In genomic region chr11:103028176-103028891, GRCm38 (mm10) we compare ENCODE assay signal across 8 mouse cellular contexts. TPM values are rescaled to one million over a fixed set of nuclear protein-coding genes. Genes with fewer than 3 reads are reported as not detected.
DNase-seq lines count a peak whose midpoint lies in the region; ATAC-seq and TF ChIP-seq lines count a peak whose summit lies in the region.

Gene Nmt1, plus strand, starts transcription at chr11:103028190.
Gene Dcakd, minus strand, starts transcription at chr11:103028333.

- TF ChIP-seq POLR2A in bone marrow, adult 2 months (IDR thresholded peaks at IDR 0.05; ENCODE audit: borderline replicate concordance, control insufficient read depth, low read depth, low read length): peak; percentile 76; the same call in 1 of the 2 replicates
- TF ChIP-seq POLR2A in limb, embryonic 14.5 days (IDR thresholded peaks at IDR 0.05; ENCODE audit: borderline replicate concordance, extremely low read depth, insufficient read depth, insufficient read length): peak; percentile 65; the same call in 1 of the 2 replicates

- H3K4me2 ChIP-seq in embryonic facial prominence, embryonic 15.5 days (replicated peaks): peak within 1 kb of the TSS; percentile 59
- peak within 1 kb of the TSS; percentile 74 for H3K4me2 ChIP-seq in limb, embryonic 14.5 days (replicated peaks; ENCODE audit: low read depth, low read length, severe bottlenecking)
- H3K4me2 ChIP-seq in midbrain, postnatal 0 days (ENCODE audit: low read depth, low read length, poor library complexity, severe bottlenecking): peak within 1 kb of the TSS; percentile 58

- WGBS in bone marrow, adult 2 months: under 1% methylated on average over 36 of the region's 36 CpGs
- 0% methylated on average over 36 of the region's 36 CpGs for WGBS in embryonic facial prominence, embryonic 15.5 days
- WGBS in limb, embryonic 14.5 days: under 1% methylated on average over 36 of the region's 36 CpGs
- WGBS in midbrain, postnatal 0 days: under 1% methylated on average over 36 of the region's 36 CpGs

- peaks cover 2% of the 10 kb centered on the region; the same call in 1 of the 2 replicates for H3K4me1 ChIP-seq in bone marrow, adult 2 months (ENCODE audit: control insufficient read depth, insufficient read depth, low read length)
- H3K4me1 ChIP-seq in embryonic facial prominence, embryonic 15.5 days: peaks cover 42% of the 10 kb centered on the region
- H3K4me1 ChIP-seq in limb, embryonic 14.5 days (ENCODE audit: control insufficient read depth, insufficient read depth, low read length): peaks cover 12% of the 10 kb centered on the region
- H3K4me1 ChIP-seq in midbrain, postnatal 0 days (ENCODE audit: insufficient read depth, low read length): peaks cover 12% of the 10 kb centered on the region; the same call in 1 of the 2 replicates

- no peaks in the 10 kb centered on the region for H3K9me3 ChIP-seq in embryonic facial prominence, embryonic 15.5 days (replicated peaks)
- H3K9me3 ChIP-seq in limb, embryonic 14.5 days (ENCODE audit: control insufficient read depth, low read length): no peaks in the 10 kb centered on the region
- no peaks in the 10 kb centered on the region for H3K9me3 ChIP-seq in midbrain, postnatal 0 days (ENCODE audit: low read length)

- peak; percentile 99 for ATAC-seq in embryonic facial prominence, embryonic 15.5 days (ENCODE audit: insufficient number of reproducible peaks, low FRiP score, low TSS enrichment, low read depth)
- peak; percentile 98 for ATAC-seq in limb, embryonic 14.5 days (ENCODE audit: low FRiP score, low read depth)
- peak; percentile 99 for ATAC-seq in midbrain, postnatal 0 days (ENCODE audit: low FRiP score)

- H3K4me3 ChIP-seq in bone marrow, adult 2 months (replicated peaks; ENCODE audit: control insufficient read depth, low read depth, low read length): peak within 1 kb of the TSS; percentile 86
- H3K4me3 ChIP-seq in embryonic facial prominence, embryonic 15.5 days (replicated peaks): peak within 1 kb of the TSS; percentile 75
- H3K4me3 ChIP-seq in limb, embryonic 14.5 days (replicated peaks; ENCODE audit: low read length): peak within 1 kb of the TSS; percentile 77
- peak within 1 kb of the TSS; percentile 66 for H3K4me3 ChIP-seq in midbrain, postnatal 0 days (ENCODE audit: low read depth, low read length)

- DNase-seq in 416B (ENCODE audit: low read depth): peak; percentile 99
- DNase-seq in heart, adult 8-10 months (ENCODE audit: low spot score): peak; percentile 99
- DNase-seq in kidney, adult 9 months: peak; percentile 99
- peak; percentile 98 for DNase-seq in limb, embryonic 14.5 days (ENCODE audit: low spot score)
- peak; percentile 99 for DNase-seq in midbrain, postnatal 0 days (ENCODE audit: low spot score)
- peak; percentile 77 to 86 for DNase-seq in spleen, postnatal 14 days (ENCODE audit: low spot score in 2 of 2)

- no peaks in the 10 kb centered on the region for H3K27me3 ChIP-seq in embryonic facial prominence, embryonic 15.5 days
- H3K27me3 ChIP-seq in limb, embryonic 14.5 days (ENCODE audit: control insufficient read depth, insufficient read depth, low read length): no peaks in the 10 kb centered on the region
- no peaks in the 10 kb centered on the region for H3K27me3 ChIP-seq in midbrain, postnatal 0 days (ENCODE audit: insufficient read depth, low read length)

- TF ChIP-seq CTCF in bone marrow, adult 2 months (IDR thresholded peaks at IDR 0.05; ENCODE audit: control insufficient read depth, insufficient read depth, low read length): no peak
- peak; percentile 10; the same call in 1 of the 2 replicates for TF ChIP-seq CTCF in midbrain, postnatal 0 days (IDR thresholded peaks at IDR 0.05)

- peak within 1 kb of the TSS; percentile 62 for H3K9ac ChIP-seq in embryonic facial prominence, embryonic 15.5 days
- H3K9ac ChIP-seq in limb, embryonic 14.5 days (ENCODE audit: low read depth, low read length, severe bottlenecking): peak within 1 kb of the TSS; percentile 72
- peak within 1 kb of the TSS; percentile 73 for H3K9ac ChIP-seq in midbrain, postnatal 0 days (replicated peaks; ENCODE audit: low read length, poor library complexity, severe bottlenecking)

- peaks cover 18% of the 10 kb centered on the region; the same call in 1 of the 2 replicates for H3K36me3 ChIP-seq in embryonic facial prominence, embryonic 15.5 days
- H3K36me3 ChIP-seq in limb, embryonic 14.5 days (ENCODE audit: control insufficient read depth, insufficient read depth, low read length): peaks cover 15% of the 10 kb centered on the region; the same call in 1 of the 2 replicates
- H3K36me3 ChIP-seq in midbrain, postnatal 0 days (ENCODE audit: insufficient read depth, low read length): no peaks in the 10 kb centered on the region

- H3K27ac ChIP-seq in bone marrow, adult 2 months (ENCODE audit: control insufficient read depth, insufficient read depth, low read depth, low read length, poor library complexity): peak within 1 kb of the TSS; percentile 79
- H3K27ac ChIP-seq in embryonic facial prominence, embryonic 15.5 days (replicated peaks): peak within 1 kb of the TSS; percentile 77
- H3K27ac ChIP-seq in limb, embryonic 14.5 days (replicated peaks; ENCODE audit: low read depth, low read length): peak within 1 kb of the TSS; percentile 63
- peak within 1 kb of the TSS; percentile 81 for H3K27ac ChIP-seq in midbrain, postnatal 0 days (ENCODE audit: low read depth, low read length)

RNA-seq across cellular contexts. Expression of gene Nmt1, which starts in this region (rescaled TPM):
- polyA plus RNA-seq in bone marrow, adult 2 months (2011; ENCODE audit: insufficient read depth, insufficient read length, low replicate concordance, missing spikeins): 28.0 and 38.2 TPM in 2 replicates
- polyA plus RNA-seq in embryonic facial prominence, embryonic 15.5 days (2015; fragmentation: Nextera tagmentation; extraction: Ambion mirVana): 49.5 and 52.9 TPM in 2 replicates
- total RNA-seq in heart, adult 8-10 months (2022): 10 to 100 TPM; 67.2 to 74.7 (median 70.0) TPM
- 45.9 and 48.9 TPM in 2 replicates for polyA plus RNA-seq in limb, embryonic 14.5 days (2012; rRNA removed)
- 50.2 and 53.9 TPM in 2 replicates for polyA plus RNA-seq in limb, embryonic 14.5 days (2014; fragmentation: Nextera tagmentation; extraction: Ambion mirVana)
- 48.6 and 56.3 TPM in 2 replicates for total RNA-seq in midbrain, postnatal 0 days (2014; rRNA removed)
- polyA plus RNA-seq in midbrain, postnatal 0 days (2015; fragmentation: Nextera tagmentation; extraction: Ambion mirVana): 39.1 and 40.5 TPM in 2 replicates

RNA-seq across cellular contexts. Expression of gene Dcakd, which starts in this region (rescaled TPM):
- polyA plus RNA-seq in bone marrow, adult 2 months (2011; ENCODE audit: insufficient read depth, insufficient read length, low replicate concordance, missing spikeins): 10.0 and 13.9 TPM in 2 replicates
- 144 and 158 TPM in 2 replicates for polyA plus RNA-seq in embryonic facial prominence, embryonic 15.5 days (2015; fragmentation: Nextera tagmentation; extraction: Ambion mirVana)
- total RNA-seq in heart, adult 8-10 months (2022): 10 to 100 TPM; 54.2 to 95.5 (median 77.9) TPM
- 182 and 259 TPM in 2 replicates for polyA plus RNA-seq in limb, embryonic 14.5 days (2012; rRNA removed)
- polyA plus RNA-seq in limb, embryonic 14.5 days (2014; fragmentation: Nextera tagmentation; extraction: Ambion mirVana): 173 and 185 TPM in 2 replicates
- total RNA-seq in midbrain, postnatal 0 days (2014; rRNA removed): 154 and 191 TPM in 2 replicates
- polyA plus RNA-seq in midbrain, postnatal 0 days (2015; fragmentation: Nextera tagmentation; extraction: Ambion mirVana): 165 and 173 TPM in 2 replicates

Comparison
In these comparisons a context has a peak if more than half of its experiments do, and no peak if none do; other contexts are left out.
1. Peak in every context shown above with its lines: DNase-seq, ATAC-seq, H3K4me3 ChIP-seq and H3K27ac ChIP-seq.